Mouse (Mus musculus): ENCODE results near the gene Fuca1.
A peak's percentile ranks its signal among the peaks of the same experiment; 100 is the strongest.

The Fuca1 gene

GRCm38 (mm10) chr4:135981524-135982063, 61.1 kb downstream of the Fuca1 start:
- DNase-seq (ENCODE audit: low read depth) = no peak

DNA sequence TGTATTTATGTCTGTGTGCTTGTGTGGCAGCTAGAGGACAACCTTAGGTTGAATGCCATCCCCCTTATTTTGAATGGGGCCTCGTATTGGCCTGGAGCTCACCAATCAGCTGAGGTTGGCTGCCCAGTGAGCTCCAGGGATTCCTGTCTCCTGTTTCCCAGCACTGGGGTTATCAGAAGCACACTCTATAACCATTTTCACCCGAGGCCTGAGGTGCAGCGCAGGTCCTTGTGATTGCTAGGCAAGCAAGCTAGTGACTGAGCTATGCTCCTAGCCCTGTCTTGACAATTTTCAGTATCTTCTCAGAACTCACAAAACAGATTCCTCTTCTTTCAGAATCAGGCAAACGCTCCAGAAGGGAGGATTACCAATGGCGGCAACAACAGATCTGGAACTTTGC, 64.0 kb downstream of the Fuca1 start:
- DNase-seq (ENCODE audit: low read depth) = no peak

DNA sequence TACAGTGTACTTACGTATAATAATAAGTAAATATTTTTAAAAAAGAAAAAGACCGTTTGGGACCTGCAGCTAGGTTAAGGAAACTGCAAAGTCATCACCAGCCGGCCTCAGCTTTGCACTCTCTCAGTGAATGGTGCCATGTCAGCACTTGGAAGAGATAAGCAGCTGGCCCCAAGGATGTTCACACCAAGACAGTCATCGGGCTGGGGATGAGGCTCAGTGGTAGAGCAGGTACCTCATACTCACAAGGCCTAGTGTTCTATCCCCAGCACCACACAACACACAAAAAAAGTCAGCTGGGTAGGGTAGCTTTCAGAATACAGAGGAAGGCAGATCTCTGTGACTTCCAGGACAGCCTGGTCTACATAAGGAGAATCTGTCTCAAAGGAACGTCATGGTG, 64.7 kb downstream of the Fuca1 start:
- DNase-seq (ENCODE audit: low read depth) = peak; percentile 82

DNA sequence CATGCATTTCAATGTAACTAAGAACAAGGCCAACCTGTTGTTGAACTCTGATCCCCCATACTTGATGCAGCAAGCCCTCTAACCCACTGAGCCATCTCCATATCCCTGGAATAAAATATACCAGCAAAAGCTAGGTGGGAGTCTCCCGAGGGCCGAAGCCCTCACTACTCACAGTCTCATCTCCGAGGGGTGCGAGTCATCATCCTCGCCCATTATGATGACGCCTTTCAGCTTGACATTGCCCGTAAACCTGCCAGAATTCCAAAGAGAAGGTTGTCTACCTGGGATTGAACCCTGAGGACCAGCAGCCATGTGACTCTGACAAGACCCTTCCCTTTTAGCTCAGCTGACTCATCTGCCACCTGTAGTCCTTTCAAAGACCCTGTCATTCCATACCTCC, 65.2 kb downstream of the Fuca1 start:
- no peak for DNase-seq (ENCODE audit: low read depth)

DNA sequence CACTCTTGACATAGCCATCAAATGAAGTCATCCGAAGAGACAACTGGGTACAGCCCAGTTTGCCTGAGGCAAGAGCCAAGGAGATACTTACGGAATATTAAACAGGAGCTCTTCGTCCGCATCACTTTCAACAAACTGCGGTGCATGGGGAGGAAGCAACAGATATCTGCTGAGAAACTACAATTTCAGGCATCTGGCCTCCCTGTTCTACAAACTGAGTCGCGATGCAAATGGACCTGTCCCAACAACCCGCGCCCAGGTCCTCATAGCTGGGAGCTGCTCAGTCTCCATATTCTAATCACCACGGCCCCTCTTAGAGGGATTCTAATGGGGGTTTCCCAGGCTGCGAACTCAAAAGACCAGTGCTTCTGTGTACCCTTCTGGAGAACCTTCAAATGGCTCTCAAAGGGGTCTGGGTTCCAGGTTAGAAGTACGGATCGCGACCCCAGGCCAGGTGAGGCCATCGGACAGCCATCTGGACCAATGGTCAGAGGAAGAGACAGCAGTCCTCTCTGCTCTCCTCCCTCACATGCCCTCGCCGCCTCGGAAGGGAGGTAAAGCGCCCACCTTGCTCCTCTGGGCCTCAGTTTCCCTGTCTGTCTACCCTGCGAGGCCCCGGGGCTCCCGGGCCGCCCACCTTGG, 65.9 kb downstream of the Fuca1 start:
- no peak for DNase-seq (ENCODE audit: low read depth)

GRCm38 (mm10) chr4:135986943-135987710, 66.6 kb downstream of the Fuca1 start, which contains the start of gene Pithd1:
TSS of gene Pithd1 (minus strand) at chr4:135987264.
- DNase-seq (ENCODE audit: low read depth) = peak; percentile 83

- DNase-seq (ENCODE audit: low read depth) = no peak
Measured at GRCm38 (mm10) chr4:135987714-135988113, 67.2 kb downstream of the Fuca1 start.
